Mouse (Mus musculus) G1E (cell line): ENCODE data around the gene Cpne6. TPM values are rescaled to one million over a fixed set of nuclear protein-coding genes. Genes with fewer than 3 reads are reported as not detected.

Experiments used
- ATAC-seq: 2 replicates; pipeline ENCODE4 v1.8.0; 2016; ENCODE audit warnings: mild to moderate bottlenecking; ENCODE audit not compliant: insufficient number of reproducible peaks, poor library complexity, low FRiP score, severe bottlenecking; ENCODE audit errors: extremely low read depth
- DNase-seq: peaks from one replicate; pipeline ENCODE4 v3.0.0; 2012; ENCODE audit warnings: low spot score
- H3K27me3 ChIP-seq: 2 replicates; pipeline ENCODE4 v1.6.1; 2012; ENCODE audit warnings: mild to moderate bottlenecking, low read length, inconsistent platforms; ENCODE audit not compliant: insufficient read depth
- H3K36me3 ChIP-seq: replicated peaks from 2 replicates; pipeline ENCODE3; 2012; ENCODE audit warnings: mild to moderate bottlenecking, inconsistent platforms
- H3K4me1 ChIP-seq: 2 replicates; pipeline ENCODE4 v1.6.1; 2012; ENCODE audit warnings: low read depth, low read length, inconsistent platforms, mixed read lengths; ENCODE audit not compliant: insufficient read depth
- H3K4me3 ChIP-seq: 2 replicates; pipeline ENCODE4 v1.5.1; 2012; ENCODE audit warnings: low read depth, mild to moderate bottlenecking, inconsistent platforms, low read length, moderate library complexity, mixed read lengths
- H3K9me3 ChIP-seq: replicated peaks from 2 replicates; pipeline ENCODE4 v1.6.1; 2012; ENCODE audit warnings: inconsistent platforms
- CTCF ChIP-seq: IDR thresholded peaks from 2 replicates; pipeline ENCODE4 v1.5.1; 2012; ENCODE audit warnings: low read depth, low read length, inconsistent platforms, mixed read lengths
- GATA1 ChIP-seq: IDR thresholded peaks from 2 replicates; pipeline ENCODE4 v1.6.1; 2012; ENCODE audit warnings: borderline replicate concordance, low read length, inconsistent platforms, mixed read lengths
- GATA2 ChIP-seq: IDR thresholded peaks from 2 replicates; pipeline ENCODE4 v1.6.1; 2012; ENCODE audit warnings: low read depth, low read length, inconsistent platforms, borderline replicate concordance
- POLR2AphosphoS5 ChIP-seq: IDR thresholded peaks from 2 replicates; pipeline ENCODE4 v1.6.1; 2012; ENCODE audit warnings: low read depth, low read length, inconsistent platforms; ENCODE audit not compliant: insufficient replicate concordance
- TAL1 ChIP-seq: conservative IDR thresholded peaks from 2 replicates; pipeline ENCODE4 v1.6.1; 2012; ENCODE audit warnings: low read depth, low read length, inconsistent platforms, mixed read lengths
- polyA plus RNA-seq: library from polyadenylated mRNA; stranded (reverse); fragments of >175 nt; gene quantifications from 2 replicates; pipeline ENCODE4 v1.2.3, GENCODE M21; 2012
- total RNA-seq, 2 experiments: library from RNA; stranded (forward) in 1 of 2; stranded (reverse) in 1 of 2; fragments of 200-1000 nt in 1 of 2; fragments of >200 nt in 1 of 2; fragmentation: Nextera tagmentation in 1 of 2; gene quantifications; 2 replicates each; pipeline ENCODE4 v1.2.3; 2014 to 2017

The Cpne6 gene
- total RNA-seq (2014; fragmentation: Nextera tagmentation) = not detected in 2 replicates
- 0.06 and 0.11 TPM in 2 replicates for total RNA-seq (2017)
- polyA plus RNA-seq = 0.03 and 0.06 TPM in 2 replicates

DNA sequence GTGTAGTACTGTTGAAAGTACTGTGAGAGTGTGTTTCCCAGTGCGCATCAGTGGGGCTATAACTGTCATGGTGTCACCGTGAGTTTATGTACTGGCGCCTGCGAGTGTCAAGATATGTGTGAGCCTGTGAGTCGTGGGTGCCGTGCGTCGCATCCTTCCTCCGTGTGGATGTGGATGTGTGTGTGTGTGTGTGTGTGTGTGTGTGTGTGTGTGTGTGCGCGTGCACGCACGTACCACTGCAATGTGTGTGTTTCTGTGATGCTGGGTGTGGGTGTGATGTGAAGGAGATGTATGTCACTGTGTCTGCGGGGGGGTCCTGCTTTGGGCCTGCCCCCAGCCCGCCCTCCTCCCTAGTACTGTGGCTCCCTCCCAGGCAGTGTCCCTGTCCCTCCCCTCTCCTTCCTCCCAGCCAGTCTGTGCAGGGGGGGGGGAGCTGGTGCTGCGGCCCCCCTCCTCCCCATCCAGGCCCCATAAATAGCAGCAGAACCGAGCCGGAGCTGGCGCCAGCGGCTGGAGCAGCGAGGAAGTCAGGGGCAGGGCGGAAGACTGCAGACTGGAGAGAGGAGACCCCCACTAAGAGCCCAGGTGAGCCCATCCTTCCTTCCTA lies at the start of gene Cpne6:
Cpne6 (plus strand) TSS at position 321 of the 607 bp plus-strand sequence.
- no peak for DNase-seq
- Histone ChIP-seq H3K27me3 (peaks cover 82% of the 10 kb centered on the region), H3K4me3 (no peak within 1 kb of the TSS), H3K36me3 (no peaks in the 10 kb centered on the region), H3K4me1 (peaks cover 14% of the 10 kb centered on the region), H3K9me3 (no peaks in the 10 kb centered on the region)
- ATAC-seq = no peak
- TF ChIP-seq GATA2 (no peak), TAL1 (no peak), POLR2AphosphoS5 (no peak), GATA1 (no peak), CTCF (no peak)

DNA sequence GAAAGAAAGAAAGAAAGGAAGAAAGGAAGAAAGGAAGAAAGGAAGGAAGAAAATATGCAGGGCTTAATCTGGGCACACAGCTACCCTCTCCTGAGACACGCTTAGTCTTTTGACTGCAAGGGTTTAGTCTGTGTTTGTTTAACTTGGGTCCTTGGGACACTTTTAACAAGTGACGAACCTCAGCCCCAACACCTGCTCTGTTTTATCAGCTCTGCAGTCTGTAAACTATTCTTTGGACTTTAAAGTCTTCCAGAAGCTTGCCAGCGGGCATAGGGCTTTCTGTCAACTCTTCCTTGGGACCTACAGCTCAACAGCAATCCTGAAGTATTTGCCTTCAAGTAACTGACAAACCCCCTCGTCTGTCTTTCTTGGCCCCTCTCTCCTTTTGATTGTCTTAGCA lies 48.5 kb upstream of the Cpne6 start:
- H3K27me3 ChIP-seq = peaks cover 36% of the 10 kb centered on the region
- no peak for DNase-seq
- TF ChIP-seq GATA1 (no peak), POLR2AphosphoS5 (no peak), TAL1 (no peak), CTCF (no peak), GATA2 (no peak)
- no peak overlapping the region for H3K4me3 ChIP-seq
- no peak for ATAC-seq
- no peaks in the 10 kb centered on the region for H3K36me3 ChIP-seq
- H3K9me3 ChIP-seq = no peaks in the 10 kb centered on the region
- H3K4me1 ChIP-seq = peaks cover 5% of the 10 kb centered on the region; the same call in 1 of the 2 replicates

GRCm38 (mm10) chr14:55466481-55466880 lies 43.8 kb upstream of the Cpne6 start:
- Histone ChIP-seq H3K4me1 (no peaks in the 10 kb centered on the region), H3K36me3 (no peaks in the 10 kb centered on the region), H3K9me3 (no peaks in the 10 kb centered on the region), H3K4me3 (no peak overlapping the region), H3K27me3 (peaks cover 51% of the 10 kb centered on the region)
- TF ChIP-seq GATA2 = no peak
- no peak for TF ChIP-seq CTCF
- no peak for TF ChIP-seq POLR2AphosphoS5
- TF ChIP-seq GATA1 = no peak
- TF ChIP-seq TAL1 = no peak
- ATAC-seq = no peak
- no peak for DNase-seq

DNA sequence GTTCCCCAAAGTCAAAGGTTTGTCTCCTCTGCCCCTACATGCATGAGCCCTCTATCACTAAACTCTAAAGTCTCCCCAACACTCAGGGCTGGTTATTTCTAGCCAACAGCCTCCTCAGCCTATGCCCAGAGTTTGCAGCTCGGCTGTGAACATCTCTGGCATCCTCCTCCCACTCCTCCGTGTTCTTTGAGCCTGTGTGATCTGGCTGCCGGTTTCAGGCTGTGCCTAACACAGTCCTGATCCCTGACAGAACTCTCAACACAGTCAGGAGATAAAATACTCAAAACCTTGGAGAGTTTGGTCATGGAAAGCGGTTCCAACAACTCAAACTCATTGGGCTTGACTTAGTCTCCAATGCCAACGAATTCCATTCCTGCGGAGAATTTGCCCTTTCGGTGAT lies 43.1 kb upstream of the Cpne6 start:
- no peaks in the 10 kb centered on the region for H3K36me3 ChIP-seq
- TF ChIP-seq POLR2AphosphoS5 (no peak), TAL1 (no peak), GATA2 (no peak), CTCF (no peak), GATA1 (no peak)
- DNase-seq = no peak
- no peaks in the 10 kb centered on the region for H3K9me3 ChIP-seq
- H3K4me1 ChIP-seq = no peaks in the 10 kb centered on the region
- no peak for ATAC-seq
- H3K4me3 ChIP-seq = no peak overlapping the region
- H3K27me3 ChIP-seq = peaks cover 55% of the 10 kb centered on the region

DNA sequence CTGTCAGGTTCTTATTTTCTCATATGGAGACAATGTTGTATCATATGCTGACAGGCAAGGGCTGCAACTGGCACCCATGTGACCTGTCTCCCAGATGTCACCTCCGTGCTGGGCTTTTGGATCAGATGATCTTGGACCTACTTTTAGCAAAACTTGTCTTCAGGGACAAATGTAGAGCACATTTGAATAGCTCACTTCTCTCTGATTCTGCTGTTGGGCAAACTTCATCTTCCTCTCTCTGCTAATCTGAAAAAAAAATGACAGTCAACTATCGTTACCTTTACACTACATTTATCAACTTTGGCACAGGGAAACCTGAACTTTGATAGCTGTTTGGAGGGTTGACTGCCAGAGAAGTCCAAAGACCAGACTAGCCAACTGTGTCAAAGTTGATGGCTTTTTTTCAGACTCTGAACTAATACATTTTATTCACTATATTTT lies 41.9 kb upstream of the Cpne6 start:
- DNase-seq (no peak), ATAC-seq (no peak)
- Histone ChIP-seq H3K9me3 (no peaks in the 10 kb centered on the region), H3K4me1 (no peaks in the 10 kb centered on the region), H3K27me3 (peaks cover 49% of the 10 kb centered on the region), H3K36me3 (no peaks in the 10 kb centered on the region), H3K4me3 (no peak overlapping the region)
- TF ChIP-seq POLR2AphosphoS5 (no peak), GATA1 (no peak), CTCF (no peak), GATA2 (no peak), TAL1 (no peak)

- no peak for ATAC-seq
- Histone ChIP-seq H3K4me3 (no peak overlapping the region), H3K27me3 (peaks cover 45% of the 10 kb centered on the region), H3K36me3 (no peaks in the 10 kb centered on the region), H3K9me3 (no peaks in the 10 kb centered on the region), H3K4me1 (no peaks in the 10 kb centered on the region)
- no peak for DNase-seq
- TF ChIP-seq TAL1 (no peak), GATA2 (no peak), CTCF (no peak), GATA1 (no peak), POLR2AphosphoS5 (no peak)
These were observed 41.2 kb upstream of the Cpne6 start for GRCm38 (mm10) chr14:55469041-55469440.
